Comparison of ENCODE assay signal across 18 mouse cellular contexts in genomic region chr5:143903813-143904212, GRCm38 (mm10). TPM values are rescaled to one million over a fixed set of nuclear protein-coding genes. Genes with fewer than 3 reads are reported as not detected.
"Had no signal": no experiment of that assay in that cellular context is flagged by ENCODE, and none has a peak within 500 bp of the region (broad histone marks: within the 10 kb centered on the region; RNA-seq: fewer than 3 reads in every experiment).

No protein-coding gene starts in this region.

- H3K27me3 ChIP-seq: limb, embryonic 13.5 days; neural tube, embryonic 13.5 days had no signal

- H3K9ac ChIP-seq: limb, embryonic 13.5 days; neural tube, embryonic 13.5 days had no signal

- H3K27ac ChIP-seq: kidney, postnatal 0 days; limb, embryonic 13.5 days; midbrain, embryonic 10.5 days; neural tube, embryonic 13.5 days had no signal

- ATAC-seq: intestine, embryonic 16.5 days; midbrain, embryonic 16.5 days had no signal

- H3K9me3 ChIP-seq: limb, embryonic 13.5 days; midbrain, embryonic 10.5 days; neural tube, embryonic 13.5 days had no signal

- H3K4me2 ChIP-seq: limb, embryonic 13.5 days; neural tube, embryonic 13.5 days had no signal

- H3K4me3 ChIP-seq: limb, embryonic 13.5 days; midbrain, embryonic 10.5 days; neural tube, embryonic 13.5 days had no signal

- DNase-seq: kidney, adult 9 months; kidney, postnatal 36 days; layer of hippocampus, adult 9-11 months; left cerebral cortex, postnatal 4 days; lung, adult 18-20 months; retina, postnatal 1 day; right cerebral cortex, postnatal 4 days; thymus, postnatal 4 days had no signal

RNA-seq across cellular contexts. Expression of gene Ankrd61, which starts 6.3 kb away (rescaled TPM):
- total RNA-seq: layer of hippocampus, adult 18-20 months; left cerebral cortex, adult 18-20 months had no signal

RNA-seq across cellular contexts. Expression of gene Gm42421, which starts 24.2 kb away (rescaled TPM):
- polyA plus RNA-seq: lung, embryonic 16.5 days; spleen, adult 2 months had no signal
